Mouse (Mus musculus) retina, embryonic 14.5 days (tissue): ENCODE results near the gene Gm4791.

Experiments
- DNase-seq: peaks from one replicate; pipeline ENCODE4 v3.0.0-alpha.2; 2015; ENCODE audit warnings: low spot score

The Gm4791 gene

GRCm38 (mm10) chr9:46998338-46998791 is at the start of gene Gm4791:
Gene Gm4791, plus strand, starts transcription at chr9:46998741.
- peak; percentile 71 for DNase-seq

- DNase-seq = peak; percentile 59
Observed at GRCm38 (mm10) chr9:46956286-46956685, 42.3 kb upstream of the Gm4791 start.

- no peak for DNase-seq
Observed at GRCm38 (mm10) chr9:46957420-46957950, 41.1 kb upstream of the Gm4791 start.

- no peak for DNase-seq
Observed at GRCm38 (mm10) chr9:46966028-46966427, 32.5 kb upstream of the Gm4791 start.

- DNase-seq = no peak
Observed at GRCm38 (mm10) chr9:46968970-46969369, 29.6 kb upstream of the Gm4791 start.

GRCm38 (mm10) chr9:46969406-46969805 is 29.1 kb upstream of the Gm4791 start:
- DNase-seq = no peak

- no peak for DNase-seq
Observed at GRCm38 (mm10) chr9:46978806-46979205, 19.7 kb upstream of the Gm4791 start.

- DNase-seq = no peak
Observed at GRCm38 (mm10) chr9:46980111-46980510, 18.4 kb upstream of the Gm4791 start.

- DNase-seq = no peak
Observed at GRCm38 (mm10) chr9:46983471-46983870, 15.1 kb upstream of the Gm4791 start.

- no peak for DNase-seq
Observed at GRCm38 (mm10) chr9:47041569-47041968, 43.0 kb downstream of the Gm4791 start.
